22 mouse cellular contexts compared by ENCODE assay signal in the genomic region with DNA sequence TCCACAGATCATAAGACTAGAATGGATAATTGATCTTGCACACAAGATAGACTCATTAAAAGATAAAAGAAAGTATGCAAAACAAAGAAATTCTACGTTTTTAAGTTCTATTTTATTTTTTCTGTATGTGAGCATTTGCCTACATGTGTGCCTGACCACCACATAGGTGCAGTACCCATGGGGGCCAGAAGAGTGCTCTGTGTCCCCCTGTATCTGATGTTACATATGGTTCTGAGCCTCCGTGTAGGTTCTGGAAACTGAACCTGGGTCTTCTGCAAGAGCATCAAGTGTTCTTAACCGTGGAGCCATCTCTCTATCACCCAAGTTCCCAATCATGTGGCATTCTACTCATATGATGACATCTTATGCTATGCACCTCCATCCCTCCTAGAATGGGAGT. TPM values are rescaled to one million over a fixed set of nuclear protein-coding genes. Genes with fewer than 3 reads are reported as not detected.
DNase-seq lines count a peak whose midpoint lies in the region; ATAC-seq and TF ChIP-seq lines count a peak whose summit lies in the region.
"Had no signal": no experiment of that assay in that cellular context is flagged by ENCODE, and none has a peak within 500 bp of the region (broad histone marks: within the 10 kb centered on the region; RNA-seq: fewer than 3 reads in every experiment).

No protein-coding gene starts in this region.

- ATAC-seq in midbrain, embryonic 13.5 days = no peak

- no peak for TF ChIP-seq EP300 in CH12.LX (IDR thresholded peaks at IDR 0.05; ENCODE audit: low read length)

- no peaks in the 10 kb centered on the region for H3K9me3 ChIP-seq in CH12.LX (replicated peaks; ENCODE audit: low read length)
- H3K9me3 ChIP-seq in midbrain, embryonic 13.5 days = no peaks in the 10 kb centered on the region
- H3K9me3 ChIP-seq: embryonic facial prominence, embryonic 12.5 days; hindbrain, embryonic 13.5 days; limb, embryonic 10.5 days; liver, embryonic 15.5 days; midbrain, embryonic 12.5 days had no signal

- no peak overlapping the region for H3K4me2 ChIP-seq in CH12.LX (ENCODE audit: insufficient read depth, low read depth, poor library complexity, severe bottlenecking)
- H3K4me2 ChIP-seq in midbrain, embryonic 13.5 days (replicated peaks) = no peak overlapping the region
- H3K4me2 ChIP-seq: embryonic facial prominence, embryonic 12.5 days; hindbrain, embryonic 13.5 days; liver, embryonic 15.5 days; midbrain, embryonic 12.5 days had no signal

- no peaks in the 10 kb centered on the region for H3K27me3 ChIP-seq in CH12.LX (replicated peaks)
- H3K27me3 ChIP-seq in midbrain, embryonic 13.5 days = no peaks in the 10 kb centered on the region
- H3K27me3 ChIP-seq: embryonic facial prominence, embryonic 12.5 days; hindbrain, embryonic 13.5 days; liver, embryonic 15.5 days; midbrain, embryonic 12.5 days had no signal

- no peak overlapping the region for H3K27ac ChIP-seq in layer of hippocampus, adult 2 months
- no peak overlapping the region for H3K27ac ChIP-seq in CH12.LX (ENCODE audit: insufficient read depth, low read depth)
- H3K27ac ChIP-seq in midbrain, embryonic 13.5 days = no peak overlapping the region
- H3K27ac ChIP-seq: embryonic facial prominence, embryonic 12.5 days; hindbrain, embryonic 13.5 days; limb, embryonic 10.5 days; liver, embryonic 15.5 days; midbrain, embryonic 12.5 days had no signal

- H3K4me1 ChIP-seq in CH12.LX (ENCODE audit: control insufficient read depth in 1 of 2, insufficient read depth in 2 of 2) = peaks cover 5 to 6% of the 10 kb centered on the region in 2 experiments; a peak in 3 of 4 replicates
- no peaks in the 10 kb centered on the region for H3K4me1 ChIP-seq in midbrain, embryonic 13.5 days (replicated peaks)
- H3K4me1 ChIP-seq: embryonic facial prominence, embryonic 12.5 days; hindbrain, embryonic 13.5 days; limb, embryonic 10.5 days; liver, embryonic 15.5 days; midbrain, embryonic 12.5 days had no signal

- H3K9ac ChIP-seq in CH12.LX (ENCODE audit: insufficient read depth, low read depth) = no peak overlapping the region
- no peak overlapping the region for H3K9ac ChIP-seq in midbrain, embryonic 13.5 days (replicated peaks)
- H3K9ac ChIP-seq: embryonic facial prominence, embryonic 12.5 days; hindbrain, embryonic 13.5 days; liver, embryonic 15.5 days; midbrain, embryonic 12.5 days had no signal

- dilution Hi-C loops in CH12.LX (cut with MboI; ENCODE audit: extremely low pct_ligation_motif_present, extremely low pct_unique_long_range_greater_than_20kb, low sequenced_read_pairs) = no loop called here

- peak; percentile 13 for TF ChIP-seq RAD21 in CH12.LX (IDR thresholded peaks at IDR 0.05; ENCODE audit: low read depth, low read length)

- in situ Hi-C loops in CH12.LX (cut with MboI; ENCODE audit: low pct_ligation_motif_present, low pct_unique_long_range_greater_than_20kb, low sequenced_read_pairs) = loop anchor here (25.0 kb wide), 1 partner anchor 975 kb away; no protein-coding TSS in a partner anchor

- TF ChIP-seq POLR2A in CH12.LX (IDR thresholded peaks at IDR 0.05; ENCODE audit: low read depth, low read length) = no peak

- no peaks in the 10 kb centered on the region for H3K79me2 ChIP-seq in CH12.LX (replicated peaks; ENCODE audit: control insufficient read depth, extremely low read depth, insufficient read depth, poor library complexity, severe bottlenecking)

- DNase-seq in layer of hippocampus, adult 2 months (ENCODE audit: low spot score in 2 of 2) = no peak
- no peak for DNase-seq in layer of hippocampus, postnatal 10 days (ENCODE audit: low spot score in 2 of 2)
- DNase-seq in A20 (ENCODE audit: low read depth, low spot score) (peak; percentile 48), CH12.LX (ENCODE audit: extremely low read depth) (no peak), R1 (ENCODE audit: low read depth, low spot score) (peak; percentile 75)
- no peak for DNase-seq in frontal cortex, postnatal 25 days (ENCODE audit: low spot score in 2 of 2)
- DNase-seq: adrenal gland, adult 2 months; cerebellum, adult 18-20 months; kidney, adult 18-20 months; layer of hippocampus, postnatal 36 days; lung, postnatal 36 days had no signal

- no peaks in the 10 kb centered on the region for H3K36me3 ChIP-seq in CH12.LX (replicated peaks in 1 of 2; ENCODE audit: control insufficient read depth in 1 of 2, insufficient read depth in 1 of 2, low read length in 1 of 2)
- H3K36me3 ChIP-seq in midbrain, embryonic 13.5 days = no peaks in the 10 kb centered on the region
- H3K36me3 ChIP-seq: embryonic facial prominence, embryonic 12.5 days; hindbrain, embryonic 13.5 days; limb, embryonic 10.5 days; liver, embryonic 15.5 days; midbrain, embryonic 12.5 days had no signal

- H3K4me3 ChIP-seq in layer of hippocampus, adult 2 months = no peak overlapping the region
- H3K4me3 ChIP-seq in CH12.LX (replicated peaks in 1 of 3; ENCODE audit: low read depth in 2 of 3, low read length in 2 of 3, poor library complexity in 1 of 3) = no peak overlapping the region
- H3K4me3 ChIP-seq in midbrain, embryonic 13.5 days (replicated peaks) = no peak overlapping the region
- H3K4me3 ChIP-seq: embryonic facial prominence, embryonic 12.5 days; hindbrain, embryonic 13.5 days; limb, embryonic 10.5 days; liver, embryonic 15.5 days; midbrain, embryonic 12.5 days had no signal

- 66% methylated on average over 3 of the region's 3 CpGs for WGBS in midbrain, embryonic 13.5 days

- TF ChIP-seq CTCF in layer of hippocampus, adult 2 months (conservative IDR thresholded peaks at IDR 0.05) = peak; percentile 41
- peak in 1 of 2 experiments; percentile 37; a peak in 2 of 4 replicates for TF ChIP-seq CTCF in CH12.LX (conservative IDR thresholded peaks at IDR 0.05 in 1 of 2, IDR thresholded peaks at IDR 0.05 in 1 of 2; ENCODE audit: low read depth in 2 of 2, low read length in 2 of 2)

TF ChIP-seq in CH12.LX, 34 proteins besides CTCF, POLR2A, EP300 and RAD21:
- TF ChIP-seq KAT2A (IDR thresholded peaks at IDR 0.05; ENCODE audit: insufficient replicate concordance, low read length) = no peak
- TF ChIP-seq E2F4 (IDR thresholded peaks at IDR 0.05; ENCODE audit: insufficient replicate concordance, low read depth, low read length) = no peak
- no peak for TF ChIP-seq MAX (IDR thresholded peaks at IDR 0.05; ENCODE audit: low read length)
- TF ChIP-seq ZKSCAN1 (IDR thresholded peaks at IDR 0.05; ENCODE audit: borderline replicate concordance, low read depth, low read length) = no peak
- no peak for TF ChIP-seq PAX5 (IDR thresholded peaks at IDR 0.05; ENCODE audit: low read length)
- TF ChIP-seq ZNF384 (IDR thresholded peaks at IDR 0.05; ENCODE audit: low read depth, low read length) = no peak
- no peak for TF ChIP-seq TCF12 (IDR thresholded peaks at IDR 0.05; ENCODE audit: low read depth, low read length)
- TF ChIP-seq JUND (conservative IDR thresholded peaks at IDR 0.05; ENCODE audit: low read depth, low read length) = no peak
- TF ChIP-seq ZC3H11A (IDR thresholded peaks at IDR 0.05; ENCODE audit: low read depth, low read length) = no peak
- no peak for TF ChIP-seq USF1 (IDR thresholded peaks at IDR 0.05; ENCODE audit: low read depth, low read length)
- no peak for TF ChIP-seq SMC3 (IDR thresholded peaks at IDR 0.05; ENCODE audit: low read depth, low read length)
- TF ChIP-seq CHD2 (IDR thresholded peaks at IDR 0.05; ENCODE audit: low read length) = no peak

RNA-seq across cellular contexts. Expression of a gene that starts 5.6 kb away (rescaled TPM):
- not detected for total RNA-seq in layer of hippocampus, adult 2 months (2021)
- not detected for total RNA-seq in layer of hippocampus, postnatal 10 days (2021)
- total RNA-seq in CH12.LX (2012; rRNA removed) (not detected in 2 replicates), CH12.LX (2014; rRNA removed) (not detected in 2 replicates)
- 0.19 TPM in 1 of 2 replicates, not detected in the other for polyA plus RNA-seq in CH12.LX (2012; ENCODE audit: insufficient read length, low read depth)
- polyA plus RNA-seq in midbrain, embryonic 13.5 days (2015; fragmentation: Nextera tagmentation; extraction: Ambion mirVana) = not detected in 2 replicates
- total RNA-seq: adrenal gland, adult 2 months; common myeloid progenitor, adult 5-6 weeks; layer of hippocampus, postnatal 36 days had no signal
- polyA plus RNA-seq: adrenal gland, adult 2 months; gonadal fat pad, adult 2 months; heart, embryonic 16.5 days; limb, embryonic 10.5 days; midbrain, embryonic 12.5 days; testis, adult 2 months had no signal

RNA-seq across cellular contexts. Expression of a gene that starts 22.3 kb away (rescaled TPM):
- 10 to 100 TPM; 25.2 to 25.4 TPM for total RNA-seq in layer of hippocampus, adult 2 months (2021)
- 10 to 100 TPM; 52.7 to 57.9 TPM for total RNA-seq in layer of hippocampus, postnatal 10 days (2021)
- total RNA-seq in CH12.LX (2012; rRNA removed) (94.8 and 96.2 TPM in 2 replicates), CH12.LX (2014; rRNA removed) (284 and 318 TPM in 2 replicates)
- 203 and 218 TPM in 2 replicates for polyA plus RNA-seq in CH12.LX (2012; ENCODE audit: insufficient read length, low read depth)
- 239 and 247 TPM in 2 replicates for polyA plus RNA-seq in midbrain, embryonic 13.5 days (2015; fragmentation: Nextera tagmentation; extraction: Ambion mirVana)

RNA-seq across cellular contexts. Expression of a gene that starts 29.5 kb away (rescaled TPM):
- total RNA-seq in layer of hippocampus, adult 2 months (2021) = not detected
- total RNA-seq in layer of hippocampus, postnatal 10 days (2021) = not detected
- 0.04 TPM in 1 of 2 replicates, not detected in the other for total RNA-seq in CH12.LX (2012; rRNA removed)
- total RNA-seq in CH12.LX (2014; rRNA removed) = not detected in 2 replicates
- polyA plus RNA-seq in CH12.LX (2012; ENCODE audit: insufficient read length, low read depth) = 0.29 and 0.30 TPM in 2 replicates
- polyA plus RNA-seq in midbrain, embryonic 13.5 days (2015; fragmentation: Nextera tagmentation; extraction: Ambion mirVana) = 0.05 TPM in 1 of 2 replicates, not detected in the other
- total RNA-seq: adrenal gland, adult 2 months; common myeloid progenitor, adult 5-6 weeks; layer of hippocampus, postnatal 36 days had no signal
- polyA plus RNA-seq: adrenal gland, adult 2 months; embryonic facial prominence, embryonic 12.5 days; gonadal fat pad, adult 2 months; heart, embryonic 16.5 days; hindbrain, embryonic 13.5 days; limb, embryonic 10.5 days; liver, embryonic 15.5 days; midbrain, embryonic 12.5 days; spleen, adult 2 months; testis, adult 2 months had no signal

RNA-seq across cellular contexts. Expression of a gene that starts 48.5 kb away (rescaled TPM):
- 10 to 100 TPM; 35.4 to 36.1 TPM for total RNA-seq in layer of hippocampus, adult 2 months (2021)
- total RNA-seq in layer of hippocampus, postnatal 10 days (2021) = 10 to 100 TPM; 38.0 to 50.9 TPM
- 102 and 113 TPM in 2 replicates for total RNA-seq in CH12.LX (2012; rRNA removed)
- 165 and 190 TPM in 2 replicates for total RNA-seq in CH12.LX (2014; rRNA removed)
- polyA plus RNA-seq in CH12.LX (2012; ENCODE audit: insufficient read length, low read depth) = 136 and 186 TPM in 2 replicates
- polyA plus RNA-seq in midbrain, embryonic 13.5 days (2015; fragmentation: Nextera tagmentation; extraction: Ambion mirVana) = 104 and 107 TPM in 2 replicates

Comparison
In these comparisons a context has a peak if more than half of its experiments do, and no peak if none do; other contexts are left out.
1. DNase-seq: peak in A20 (single experiment) and R1 (single experiment); none in layer of hippocampus, adult 2 months (0 of 2), layer of hippocampus, postnatal 10 days (0 of 2), CH12.LX (single experiment) and frontal cortex, postnatal 25 days (0 of 2).